Mouse (Mus musculus): ENCODE measurements around the gene Fgfr2.
"Not testable (repeated sequence)": the region's sequence is repeated elsewhere in the genome, so short reads cannot be mapped to it uniquely, and the experiment has no call there.

Fgfr2 gene

DNA sequence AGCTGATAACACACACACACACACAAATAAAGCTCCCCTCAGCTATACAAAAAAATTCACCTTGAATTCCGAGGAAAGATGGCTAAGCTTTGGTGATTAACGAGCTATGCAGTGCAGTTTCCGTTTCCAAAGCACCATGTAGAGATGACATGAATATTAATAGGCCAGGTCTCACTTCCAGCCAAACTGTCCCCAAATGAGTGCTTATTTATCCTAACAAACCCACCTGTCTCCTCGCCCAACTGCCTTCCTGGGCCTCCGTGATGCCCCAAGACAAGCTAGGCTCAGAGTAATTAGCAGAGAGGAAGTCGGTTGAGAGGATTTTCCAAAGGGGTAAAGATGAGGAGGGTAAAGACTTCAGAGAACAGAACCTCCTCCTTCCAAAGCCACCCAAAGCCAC lies 2652.1 kb downstream of the Fgfr2 start:
- in situ Hi-C loops (cut with MboI, MseI), result loop anchor here in 1 of 2 experiments (10.0 to 25.0 kb wide), 2 partner anchors 196 to 809 kb away; no protein-coding TSS in a partner anchor

DNA sequence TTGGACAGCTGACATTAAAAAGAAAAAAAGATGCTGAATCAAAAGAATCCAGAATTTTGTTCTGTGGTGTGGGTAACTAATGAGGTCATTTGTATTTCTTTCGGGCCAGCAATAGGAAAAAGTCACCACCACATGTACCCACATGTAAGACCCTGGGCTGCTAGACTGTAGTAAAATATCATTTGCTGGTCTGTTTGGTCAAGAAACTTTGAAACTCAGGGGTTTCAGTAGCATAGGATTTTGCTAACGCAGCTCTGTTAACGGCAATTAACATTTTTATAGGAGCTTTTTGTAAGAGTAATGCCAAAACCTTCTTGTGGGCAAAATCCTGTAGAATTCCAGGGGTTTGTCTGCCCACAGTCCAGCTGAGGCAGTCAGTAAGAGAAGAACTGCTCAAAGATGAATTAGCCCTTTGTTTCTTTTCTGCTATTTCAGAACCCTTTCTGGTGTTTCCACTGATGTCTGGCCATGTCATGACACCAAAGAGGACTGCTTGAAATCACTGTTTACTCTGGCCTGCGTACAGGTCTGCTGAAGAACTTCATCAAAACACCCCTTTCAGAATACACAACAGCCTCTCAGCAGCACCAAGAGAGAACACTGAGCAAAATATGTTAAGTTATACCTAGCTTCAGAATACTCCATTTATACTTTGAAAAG lies 2667.4 kb downstream of the Fgfr2 start:
- in situ Hi-C loops (cut with MboI, MseI), result loop anchor here in 1 of 2 experiments (25.0 kb wide), 1 partner anchor 793 kb away; no protein-coding TSS in a partner anchor

DNA sequence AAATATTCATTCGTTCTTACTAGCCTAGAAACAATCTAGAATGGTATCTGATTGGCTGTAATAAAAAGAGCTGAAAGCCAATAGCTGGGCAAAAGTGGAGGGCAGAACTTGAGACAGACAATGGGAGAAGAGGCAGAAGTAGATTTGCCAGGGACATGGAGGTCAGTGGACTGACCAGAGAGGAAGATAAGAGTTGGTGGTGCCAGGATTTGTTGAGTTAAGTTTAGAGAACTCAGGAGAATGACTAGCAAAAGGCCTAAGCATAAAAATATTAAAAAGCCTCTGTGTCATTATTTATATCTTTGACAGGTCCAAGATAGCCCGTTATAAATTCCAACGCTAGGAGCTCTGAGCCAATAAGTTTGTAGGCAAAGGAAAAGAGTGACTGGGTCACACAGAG lies 2668.9 kb downstream of the Fgfr2 start:
- in situ Hi-C loops (cut with MboI, MseI), result loop anchor here in 1 of 2 experiments (25.0 kb wide), 1 partner anchor 792 kb away; no protein-coding TSS in a partner anchor

DNA sequence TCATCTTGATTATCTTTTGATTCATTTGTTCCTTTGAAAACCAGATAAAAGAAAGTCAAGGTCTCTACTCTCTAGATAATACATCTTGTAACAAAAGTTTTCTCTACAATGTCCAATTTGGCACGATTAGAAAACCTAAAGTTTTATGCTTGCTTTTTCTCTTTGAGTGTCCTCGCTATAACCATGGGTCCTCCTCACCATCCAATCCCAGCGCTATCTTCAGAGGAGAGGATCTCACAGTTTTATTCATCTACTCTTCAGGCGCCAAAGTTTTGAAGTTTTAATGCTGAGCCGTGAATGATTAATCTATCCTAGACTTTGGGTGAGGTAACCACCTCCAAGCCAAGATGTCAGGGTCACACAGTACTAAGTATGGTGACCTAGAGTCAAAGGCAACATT lies 2687.4 kb downstream of the Fgfr2 start:
- in situ Hi-C loops (cut with MboI, MseI), result no loop called here

DNA sequence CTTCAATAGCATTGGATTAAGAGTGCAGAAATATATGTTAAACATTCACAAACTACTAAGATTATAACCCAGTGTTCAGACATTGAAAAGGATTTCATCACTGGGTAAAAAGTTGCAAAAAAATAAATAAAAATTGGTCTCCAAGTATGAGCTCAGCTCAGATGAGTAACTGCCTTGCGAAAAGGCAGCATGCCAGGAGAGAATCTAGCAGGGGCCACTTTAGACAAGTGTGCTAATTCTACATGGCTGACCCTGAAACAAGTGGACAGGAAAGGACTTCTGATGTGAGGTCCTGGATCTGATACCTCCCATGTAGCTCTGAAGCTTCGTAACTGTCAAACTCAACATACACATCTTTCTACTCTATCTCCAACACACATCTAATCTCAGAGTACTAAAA lies 2691.0 kb downstream of the Fgfr2 start:
- in situ Hi-C loops (cut with MboI, MseI), result no loop called here

DNA sequence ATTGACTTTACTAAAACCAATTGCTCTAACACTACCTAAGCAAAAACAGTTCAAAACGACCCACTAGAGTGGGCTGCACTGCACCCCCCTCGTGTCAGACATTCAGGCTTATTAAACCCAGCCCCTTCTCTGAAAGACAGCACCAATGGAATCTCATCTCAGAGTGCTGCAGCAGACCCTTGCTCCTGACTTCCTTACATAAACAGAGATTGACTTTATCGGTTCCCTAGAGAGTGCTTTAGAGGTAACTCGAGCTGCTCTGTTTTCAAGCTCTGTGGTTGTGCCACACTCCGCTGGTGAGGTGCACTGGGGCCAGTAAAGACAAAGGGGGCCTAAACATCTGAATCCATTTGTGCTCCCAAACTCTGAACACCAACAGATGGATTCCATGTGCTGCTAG lies 2696.6 kb downstream of the Fgfr2 start:
- in situ Hi-C loops (cut with MboI, MseI), result no loop called here

DNA sequence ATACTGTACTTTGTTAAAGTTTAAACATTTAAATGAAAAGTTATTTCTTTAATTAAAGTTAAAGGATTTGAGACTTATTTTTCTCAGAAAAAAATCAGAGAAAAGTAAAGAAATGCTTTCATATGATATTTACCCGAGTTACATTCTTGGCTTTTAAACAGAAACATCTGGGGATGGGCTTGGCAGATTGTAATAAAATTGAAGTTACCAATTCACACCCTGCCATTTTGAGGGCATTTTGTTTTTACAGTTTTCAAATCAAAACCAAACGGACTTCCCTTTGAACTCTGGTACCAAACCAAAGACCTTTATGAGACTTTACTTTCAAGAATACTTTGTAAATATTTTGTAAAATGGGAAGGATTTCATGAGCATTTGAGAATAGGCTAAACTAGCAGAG lies 2697.2 kb downstream of the Fgfr2 start:
- in situ Hi-C loops (cut with MboI, MseI), result no loop called here

DNA sequence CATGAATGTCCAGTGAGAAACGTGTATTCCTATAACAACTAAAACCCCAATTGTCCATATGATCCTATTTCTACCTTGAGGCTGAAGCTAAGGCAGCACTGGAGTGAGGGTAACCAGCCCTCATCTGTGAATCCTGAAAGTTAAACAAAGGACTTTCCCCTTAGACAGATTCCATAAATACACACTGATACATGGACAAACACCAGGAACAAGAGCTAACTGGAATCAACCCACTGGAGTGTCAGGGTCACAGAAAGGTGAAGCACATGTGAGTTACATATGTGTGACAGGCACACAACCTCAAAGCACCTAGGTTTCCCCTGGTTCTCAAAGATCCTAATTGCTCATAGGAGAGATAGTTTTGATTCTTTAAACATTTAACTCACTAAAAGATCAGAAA lies 2703.2 kb downstream of the Fgfr2 start:
- in situ Hi-C loops (cut with MboI, MseI), result no loop called here

DNA sequence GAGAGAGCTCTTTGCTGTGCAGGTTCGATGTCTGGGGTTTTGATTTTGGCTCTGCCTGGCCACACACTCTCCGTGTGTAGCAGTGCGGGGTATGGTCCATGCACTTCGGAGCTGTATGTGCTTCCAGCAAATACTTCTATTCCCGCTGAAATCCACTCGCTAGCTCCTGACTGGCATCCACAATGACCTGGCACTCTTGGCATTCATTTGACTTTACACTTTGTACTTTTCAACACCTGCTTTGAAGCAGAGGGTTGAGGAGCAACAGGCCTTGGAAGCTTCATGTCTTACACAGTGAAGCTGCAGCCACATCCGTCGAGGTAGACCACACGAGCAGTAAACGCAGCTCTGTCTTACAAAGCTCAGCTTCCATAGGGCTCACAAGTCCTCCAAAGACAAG lies 2715.5 kb downstream of the Fgfr2 start:
- in situ Hi-C loops (cut with MboI, MseI), result no loop called here

DNA sequence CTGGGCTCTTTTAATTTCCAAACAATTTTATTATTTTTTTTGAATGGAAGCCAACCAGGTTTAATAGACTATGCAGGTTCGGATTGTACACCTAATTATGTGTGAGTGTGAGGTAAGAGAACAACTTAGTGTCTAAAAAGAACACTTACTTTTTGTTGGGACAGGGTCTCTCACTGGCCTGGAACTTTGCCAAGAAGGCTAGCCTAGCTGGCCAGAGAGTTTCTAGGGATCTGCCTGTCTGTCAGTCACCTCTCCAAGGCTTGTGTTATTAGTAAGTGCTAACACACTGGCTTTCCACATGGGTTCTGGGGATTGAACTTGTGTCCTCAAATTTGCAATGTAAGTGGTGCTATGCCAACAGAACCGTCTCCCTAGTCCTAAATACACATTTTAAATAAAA lies 2719.8 kb downstream of the Fgfr2 start:
- in situ Hi-C loops (cut with MboI, MseI), result no loop called here

DNA sequence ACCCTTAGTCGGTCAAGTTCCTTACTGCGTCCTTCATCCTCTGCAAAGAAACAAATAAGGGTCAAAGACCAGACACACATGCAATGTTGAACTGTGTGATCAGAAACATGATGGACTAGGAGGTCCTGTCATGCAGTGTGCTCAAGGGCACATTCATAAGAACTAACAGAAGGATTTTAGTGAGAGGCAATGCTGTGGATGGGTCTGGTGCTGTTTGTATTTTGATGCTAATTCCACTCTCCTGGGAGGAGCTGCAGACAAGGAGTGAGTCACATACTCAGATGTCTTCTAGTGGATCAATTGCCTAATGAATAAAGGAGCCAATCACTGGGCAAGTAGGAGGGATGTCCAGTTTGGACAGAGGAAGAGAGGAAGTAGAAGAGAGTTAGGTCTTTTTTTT lies 2728.5 kb downstream of the Fgfr2 start:
- in situ Hi-C loops (cut with MboI, MseI), result no loop called here

DNA sequence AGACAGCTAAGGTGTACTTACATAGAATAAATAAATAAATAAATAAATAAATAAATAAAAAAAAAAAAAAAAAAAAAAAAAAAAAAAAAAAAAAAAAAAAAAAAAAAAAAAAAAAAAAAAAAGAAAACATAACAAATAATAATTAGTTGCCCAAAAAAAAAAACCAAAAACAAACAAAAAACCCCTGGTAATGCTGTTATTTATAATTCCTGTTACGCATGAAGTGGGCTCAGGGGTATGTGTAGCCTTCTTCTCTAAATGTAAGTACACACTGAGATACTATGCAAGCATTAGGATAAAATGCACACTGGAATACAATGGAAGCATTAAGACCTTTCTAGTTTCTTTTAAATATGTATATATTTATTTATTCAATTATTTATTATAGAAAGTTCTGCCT lies 2733.1 kb downstream of the Fgfr2 start:
- in situ Hi-C loops (cut with MboI, MseI), result not testable (repeated sequence)

DNA sequence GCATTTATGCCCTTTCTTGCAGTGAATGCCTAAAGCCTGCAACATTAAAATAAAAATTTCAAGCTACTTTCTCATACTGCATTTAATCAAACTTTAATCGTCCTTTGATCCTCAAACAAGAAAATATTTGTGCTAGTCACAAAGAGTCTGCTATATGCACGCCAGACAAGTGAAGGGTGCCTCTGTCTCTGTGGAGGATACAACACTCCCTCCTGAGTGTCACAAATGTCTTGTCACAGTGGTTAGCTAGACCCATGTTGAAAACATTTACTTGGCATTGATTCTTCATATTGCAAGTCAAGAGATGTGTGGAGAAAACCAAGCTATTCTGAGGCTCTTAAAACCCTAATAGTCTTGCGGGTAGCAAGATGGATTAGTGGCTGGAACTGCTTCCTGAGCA lies 2736.8 kb downstream of the Fgfr2 start:
- in situ Hi-C loops (cut with MboI, MseI), result no loop called here

DNA sequence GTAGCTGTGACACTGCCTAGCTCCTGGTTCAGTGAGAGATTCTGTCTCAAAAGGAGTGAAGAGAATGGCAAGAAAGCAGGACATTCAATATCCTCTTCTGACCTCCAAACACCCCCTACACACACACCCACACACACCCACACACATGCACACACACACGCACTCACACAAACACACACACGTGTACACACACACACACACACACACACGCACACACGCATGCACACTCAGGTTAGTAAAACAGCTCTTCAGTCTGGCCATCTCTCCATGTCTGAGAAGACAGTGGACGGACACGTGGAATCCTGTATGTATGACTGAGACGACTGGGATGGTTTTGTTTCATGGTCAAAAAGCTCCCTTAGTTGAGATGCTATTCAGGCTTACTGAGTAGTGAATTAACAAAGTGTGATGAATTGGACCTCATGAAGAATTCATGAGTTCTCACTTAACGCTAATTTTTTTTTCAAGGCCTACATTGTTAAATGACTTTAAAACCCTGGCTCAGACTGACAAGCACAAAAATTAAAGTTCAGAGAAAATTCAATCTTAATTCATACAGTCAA lies 2737.3 kb downstream of the Fgfr2 start:
- in situ Hi-C loops (cut with MboI, MseI), result no loop called here

DNA sequence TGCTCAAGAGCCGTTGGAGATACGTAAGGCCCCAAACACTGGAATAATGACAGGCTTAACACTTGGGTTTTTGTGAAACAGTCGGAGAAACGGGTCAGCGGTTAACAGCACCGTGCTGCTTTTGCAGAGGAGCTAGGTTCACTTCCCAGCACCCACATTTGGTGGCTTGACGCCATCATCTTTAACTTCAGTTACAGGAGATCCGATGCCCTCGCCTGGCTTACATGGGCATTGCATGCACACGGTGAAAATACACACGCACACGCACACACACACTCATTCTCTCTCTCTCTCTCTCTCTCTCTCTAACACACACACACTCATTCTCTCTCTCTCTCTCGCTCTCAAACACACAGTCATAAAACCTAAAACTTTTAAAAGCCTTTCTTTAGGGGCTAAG lies 2741.0 kb downstream of the Fgfr2 start:
- in situ Hi-C loops (cut with MboI, MseI), result no loop called here

DNA sequence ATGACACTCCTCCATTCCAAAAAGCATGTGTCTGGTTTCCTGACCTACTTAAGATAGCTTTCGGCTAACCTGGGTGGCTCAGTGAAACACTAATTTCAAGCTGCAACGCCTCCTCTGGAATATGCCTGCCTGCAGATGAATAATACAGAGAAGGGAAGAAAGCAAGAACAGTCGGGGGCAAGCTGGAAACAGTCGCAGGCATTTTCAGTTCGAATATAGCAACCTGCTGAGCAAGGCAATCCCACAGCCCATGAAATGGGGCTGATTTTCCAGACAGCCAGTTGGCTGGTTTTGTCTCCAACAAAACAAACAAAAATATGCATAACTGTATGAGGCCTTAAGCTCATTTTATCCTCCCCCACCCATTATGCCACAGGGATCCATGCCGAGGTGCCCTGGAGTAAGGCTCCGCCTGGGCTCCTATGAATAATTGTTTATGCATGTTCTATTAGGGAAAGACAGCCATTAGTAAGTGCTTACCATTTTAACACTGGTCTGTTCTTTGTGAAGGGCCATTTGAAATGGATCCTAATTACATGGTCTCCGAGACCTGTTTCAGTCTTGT lies 2741.7 kb downstream of the Fgfr2 start:
- in situ Hi-C loops (cut with MboI, MseI), result no loop called here

DNA sequence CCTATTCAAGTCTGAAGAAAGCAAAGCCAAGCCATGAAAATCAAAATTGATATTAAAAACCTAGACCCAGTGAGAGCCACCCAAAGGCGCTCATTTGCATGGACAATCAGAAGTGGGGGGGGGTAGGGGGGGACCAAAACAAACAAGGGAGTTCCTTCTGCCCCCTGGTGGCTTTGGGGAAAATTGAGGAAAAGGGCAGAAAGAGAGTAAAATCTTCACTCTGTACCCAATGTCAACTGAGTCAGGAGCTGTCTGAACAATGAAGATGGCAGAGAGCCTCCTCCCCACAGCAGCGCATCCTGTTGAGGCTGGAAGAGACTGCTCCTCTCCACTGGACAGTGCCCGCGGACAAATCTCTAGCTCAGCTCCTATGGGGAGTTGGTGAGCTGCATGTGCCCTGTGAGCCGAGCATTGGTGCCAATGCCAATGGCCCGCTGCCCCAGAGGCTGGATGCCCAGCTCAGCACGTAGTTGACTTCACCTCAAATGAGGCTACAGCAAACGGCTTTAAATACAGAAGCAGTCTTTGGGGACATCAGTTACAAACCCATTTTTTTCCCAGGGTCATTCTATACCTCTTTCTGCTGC lies 2742.3 kb downstream of the Fgfr2 start:
- in situ Hi-C loops (cut with MboI, MseI), result no loop called here

DNA sequence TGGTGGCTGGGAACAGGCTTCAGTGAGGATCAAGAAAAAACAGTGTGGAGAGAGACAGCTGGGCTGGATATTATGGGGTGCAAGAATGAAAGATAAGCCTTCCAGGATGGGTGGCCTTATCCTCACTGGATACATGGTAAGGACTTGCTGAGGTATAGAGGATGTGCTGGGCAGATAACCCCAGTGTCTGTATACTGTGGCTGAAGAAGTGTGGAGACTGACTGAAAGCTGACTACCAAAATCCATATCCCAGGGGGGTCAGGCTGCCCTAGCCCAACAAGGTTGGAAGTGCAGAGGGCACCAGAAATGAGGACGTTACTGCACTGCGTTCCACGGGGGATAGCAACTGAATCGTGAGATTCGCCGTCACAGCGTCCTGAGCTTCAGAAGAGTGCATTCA lies 2742.8 kb downstream of the Fgfr2 start:
- in situ Hi-C loops (cut with MboI, MseI), result no loop called here

DNA sequence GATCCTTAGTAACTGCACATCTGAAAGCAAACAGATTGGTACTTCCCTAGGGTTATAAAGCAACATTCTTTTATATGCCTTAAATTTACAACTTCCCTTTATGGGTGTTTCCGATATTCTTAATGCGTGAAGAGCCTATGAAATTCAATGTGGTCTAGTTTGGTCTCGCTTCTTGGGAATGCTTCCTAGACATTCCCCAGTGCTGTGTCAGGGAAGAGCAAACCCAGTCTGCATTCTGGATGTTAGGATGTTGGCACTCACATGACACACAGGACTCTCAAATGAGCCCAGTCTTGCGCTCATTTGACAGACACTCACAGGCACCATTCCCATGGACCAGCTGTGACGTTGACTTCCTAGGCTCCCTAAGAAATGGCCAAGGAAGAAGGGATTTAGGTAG lies 2743.3 kb downstream of the Fgfr2 start:
- in situ Hi-C loops (cut with MboI, MseI), result loop anchor here in 1 of 2 experiments (5.0 kb wide), 1 partner anchor 87 kb away; no protein-coding TSS in a partner anchor

DNA sequence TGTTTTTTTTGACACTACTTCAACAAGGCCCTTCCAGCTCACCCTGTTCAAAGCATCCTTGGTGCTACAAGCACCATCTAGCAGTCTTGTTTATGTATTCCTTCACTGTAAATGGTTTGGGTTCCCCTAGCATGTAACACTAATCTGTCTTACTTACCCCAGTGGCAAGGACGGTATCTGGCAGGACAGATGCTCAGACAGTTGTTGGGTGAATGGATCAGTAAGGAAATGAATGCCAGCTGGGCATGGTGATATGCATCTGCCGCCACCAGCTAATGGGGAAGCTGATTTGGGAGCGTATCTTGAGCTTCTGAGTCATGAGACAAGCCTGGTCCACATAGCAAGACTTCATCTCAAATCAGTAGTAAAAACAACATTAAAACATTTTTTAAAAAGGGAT lies 2744.8 kb downstream of the Fgfr2 start:
- in situ Hi-C loops (cut with MboI, MseI), result loop anchor here in 1 of 2 experiments (5.0 kb wide), 1 partner anchor 89 kb away; no protein-coding TSS in a partner anchor

DNA sequence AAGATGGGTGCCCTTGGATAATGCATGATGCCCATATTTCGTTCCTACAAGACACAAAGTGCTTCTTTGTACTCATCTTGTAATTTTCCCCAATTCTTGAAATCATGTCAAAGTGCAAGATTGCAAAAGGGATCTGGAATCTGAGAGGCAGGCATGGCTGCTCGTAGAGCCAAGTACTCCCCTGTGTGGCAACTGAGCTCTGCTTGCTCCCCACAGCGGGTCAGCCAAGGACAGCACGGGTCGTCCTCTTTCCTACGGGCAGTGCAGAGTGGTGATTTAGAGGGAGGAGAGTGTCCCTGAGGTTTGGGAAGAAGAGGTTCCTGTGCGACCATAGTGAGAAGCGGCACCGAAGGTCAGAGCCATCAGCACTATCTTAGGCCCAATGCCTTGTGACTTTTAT lies 2748.8 kb downstream of the Fgfr2 start:
- in situ Hi-C loops (cut with MboI, MseI), result no loop called here

DNA sequence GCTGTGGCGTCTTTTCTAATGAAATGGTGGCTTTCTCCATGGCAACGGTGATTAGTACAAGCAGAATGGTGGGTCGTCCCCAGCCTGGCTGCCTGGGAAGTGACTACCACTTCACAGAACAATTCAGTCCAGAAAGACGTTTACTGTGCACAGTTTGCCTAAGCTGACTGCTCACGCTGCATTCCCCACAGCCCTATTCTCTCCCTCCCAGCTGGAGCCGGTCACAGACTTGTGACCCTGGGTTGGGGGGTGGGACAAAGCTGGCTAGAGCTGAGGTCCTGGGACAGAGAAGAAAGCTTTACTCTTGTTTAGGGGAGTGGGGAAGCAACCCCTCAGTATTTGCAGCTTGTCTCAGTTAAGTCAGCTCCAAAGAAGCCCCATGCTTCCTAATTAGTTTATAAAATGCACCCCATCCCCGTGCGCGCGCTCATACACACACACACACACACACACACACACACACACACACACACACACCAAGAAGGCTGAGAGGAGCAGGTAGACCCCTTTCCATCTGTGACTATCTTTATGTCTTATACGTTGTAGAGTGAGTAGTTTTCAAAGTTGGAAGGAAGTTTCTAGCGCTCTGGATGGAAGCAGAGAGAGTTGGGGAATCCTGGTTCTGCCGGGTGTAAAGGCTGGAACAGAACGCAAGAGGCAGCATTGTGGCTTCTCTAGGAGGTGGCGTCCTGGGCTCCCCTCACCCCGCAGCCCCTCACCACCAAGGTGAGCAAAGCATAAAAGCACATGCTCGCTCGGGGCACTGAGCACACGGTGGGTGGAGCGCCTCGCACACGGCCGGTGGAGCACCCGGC lies 2754.1 kb downstream of the Fgfr2 start:
- in situ Hi-C loops (cut with MboI, MseI), result no loop called here

Measured in T-helper 17 cell (primary cell).